Mouse (Mus musculus): ENCODE results near the gene Dhtkd1. TPM values are rescaled to one million over a fixed set of nuclear protein-coding genes. Genes with fewer than 3 reads are reported as not detected.

Dhtkd1 gene
- total RNA-seq, 2 experiments from 2014 or later = 8.0 to 9.2 TPM

GRCm38 (mm10) chr2:5851866-5852265, 90.7 kb downstream of the Dhtkd1 start:
- intact Hi-C loops (cut with DNase I) = no loop called here
- no peak for DNase-seq (ENCODE audit: extremely low spot score in 1 of 2, low spot score in 2 of 2)

GRCm38 (mm10) chr2:5851116-5851515, 91.5 kb downstream of the Dhtkd1 start:
- DNase-seq (ENCODE audit: extremely low spot score in 1 of 2, low spot score in 2 of 2) = no peak
- intact Hi-C loops (cut with DNase I) = no loop called here

Other genes starting within 250 kb of the Dhtkd1 start
- 100 to 1,000 TPM in 1 of 2 experiments, 10 to 100 TPM in 1; 99.2 to 101 TPM for gene Camk1d, start 228.3 kb downstream of the Dhtkd1 start, total RNA-seq (2021)
- 10 to 100 TPM; 16.3 to 19.3 TPM for gene Nudt5, start 97.8 kb downstream of the Dhtkd1 start, total RNA-seq (2021)
- 100 to 1,000 TPM; 119 to 123 TPM for gene Cdc123, start 97.6 kb downstream of the Dhtkd1 start, total RNA-seq (2021)
- under 1 TPM; 0.49 to 0.67 TPM for gene Gm13199, start 79.9 kb downstream of the Dhtkd1 start, total RNA-seq (2021)
- gene Sec61a2, start 47.4 kb downstream of the Dhtkd1 start, total RNA-seq (2021) = 100 to 1,000 TPM; 118 to 119 TPM
- gene Upf2, start 8.7 kb upstream of the Dhtkd1 start, total RNA-seq (2021) = 10 to 100 TPM; 15.8 to 17.6 TPM
- 1 to 10 TPM; 2.2 to 3.6 TPM for gene Proser2, start 187.4 kb upstream of the Dhtkd1 start, total RNA-seq (2021)

Measured in left cerebral cortex, postnatal 10 days (tissue).